Mouse (Mus musculus) heart, embryonic 13.5 days (tissue): ENCODE results near the gene Napsa. TPM values are rescaled to one million over a fixed set of nuclear protein-coding genes. Genes with fewer than 3 reads are reported as not detected.

Source experiments
- ATAC-seq: fragments of 200-750 bp; cut with Nextera tagmentation; 2 replicates; pipeline ENCODE4 v1.8.0; 2017; ENCODE audit warnings: moderate TSS enrichment; ENCODE audit not compliant: insufficient number of reproducible peaks, low FRiP score, low TSS enrichment; ENCODE audit errors: extremely low read depth
- H3K27ac ChIP-seq: fragments of 300-500 bp; sonication (generic); replicated peaks from 2 replicates; pipeline ENCODE4 v1.5.1; 2015; ENCODE audit warnings: moderate library complexity, mild to moderate bottlenecking, inconsistent platforms
- H3K27me3 ChIP-seq: fragments of 300-500 bp; sonication (generic); replicated peaks from 2 replicates; pipeline ENCODE4 v1.6.1; 2015; ENCODE audit warnings: mild to moderate bottlenecking, inconsistent platforms
- H3K36me3 ChIP-seq: fragments of 300-500 bp; sonication (generic); 2 replicates; pipeline ENCODE4 v1.6.1; 2015; ENCODE audit warnings: mild to moderate bottlenecking, inconsistent platforms
- H3K4me1 ChIP-seq: fragments of 300-500 bp; sonication (generic); 2 replicates; pipeline ENCODE4 v1.6.1; 2015; ENCODE audit warnings: inconsistent platforms
- H3K4me2 ChIP-seq: fragments of 300-500 bp; sonication (generic); 2 replicates; pipeline ENCODE4 v1.6.1; 2015; ENCODE audit warnings: inconsistent platforms, mild to moderate bottlenecking, moderate library complexity
- H3K4me3 ChIP-seq: fragments of 300-500 bp; sonication (generic); 2 replicates; pipeline ENCODE4 v1.5.1; 2015; ENCODE audit warnings: moderate library complexity, mild to moderate bottlenecking, inconsistent platforms
- H3K9ac ChIP-seq: fragments of 300-500 bp; sonication (generic); 2 replicates; pipeline ENCODE4 v1.6.1; 2015; ENCODE audit warnings: inconsistent platforms, mild to moderate bottlenecking, moderate library complexity
- H3K9me3 ChIP-seq: fragments of 300-500 bp; sonication (generic); 2 replicates; pipeline ENCODE4 v1.6.1; 2016; ENCODE audit warnings: inconsistent platforms
- WGBS: fragments of 180-500 bp; shearing (Covaris S2); methylation state at CpG from one replicate; pipeline ENCODE4 v1.1.7; 2015; ENCODE audit warnings: mixed read lengths; 5-methylcytosine and 5-hydroxymethylcytosine counted together
- polyA plus RNA-seq: library from polyadenylated mRNA; unstranded; fragments of >200 nt; fragmentation: Nextera tagmentation; extraction: Ambion mirVana; gene quantifications from 2 replicates; pipeline ENCODE4 v1.2.1, GENCODE M21; 2015

Napsa gene
- polyA plus RNA-seq, 1 experiment from 2014 or later: 0.39 TPM

GRCm38 (mm10) chr7:44543071-44543470 lies 29.1 kb upstream of the Napsa start:
- Histone ChIP-seq H3K4me1 (peaks cover 13% of the 10 kb centered on the region), H3K9me3 (no peaks in the 10 kb centered on the region), H3K9ac (0 out of 2 replicates have a peak overlapping the region, but pooled peaks have one; percentile 5), H3K27ac (no peak overlapping the region), H3K4me3 (no peak overlapping the region), H3K27me3 (no peaks in the 10 kb centered on the region), H3K4me2 (no peak overlapping the region), H3K36me3 (peaks cover 71% of the 10 kb centered on the region)
- 78% methylated on average over 12 of the region's 12 CpGs for WGBS
- ATAC-seq: no peak

DNA sequence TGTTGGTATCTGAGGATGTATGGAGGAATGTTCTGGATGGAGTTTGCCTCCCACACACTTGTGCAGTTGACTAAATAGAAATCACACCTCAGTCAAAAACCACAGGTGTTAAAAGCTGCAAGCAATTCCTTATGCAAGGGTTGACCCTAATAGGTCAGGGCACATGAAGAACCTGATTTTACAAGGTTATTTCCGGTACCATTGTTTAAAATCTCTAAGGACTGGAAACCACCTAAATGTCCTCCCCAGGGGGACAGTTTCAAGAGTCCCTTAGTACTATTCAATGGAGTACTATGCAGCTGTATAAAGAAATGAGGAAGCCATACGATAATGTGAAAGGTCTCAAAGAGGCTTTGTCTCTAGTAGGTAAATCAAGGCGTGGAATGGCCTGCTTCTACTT lies 25.9 kb upstream of the Napsa start:
- ATAC-seq: no peak
- H3K36me3 ChIP-seq: peaks cover 59% of the 10 kb centered on the region
- H3K9ac ChIP-seq: no peak overlapping the region
- no peak overlapping the region for H3K27ac ChIP-seq
- H3K4me2 ChIP-seq: no peak overlapping the region
- no peak overlapping the region for H3K4me3 ChIP-seq
- H3K27me3 ChIP-seq: no peaks in the 10 kb centered on the region
- H3K4me1 ChIP-seq: peaks cover 13% of the 10 kb centered on the region
- WGBS: 94% methylated on average over 3 of the region's 3 CpGs
- H3K9me3 ChIP-seq: no peaks in the 10 kb centered on the region

DNA sequence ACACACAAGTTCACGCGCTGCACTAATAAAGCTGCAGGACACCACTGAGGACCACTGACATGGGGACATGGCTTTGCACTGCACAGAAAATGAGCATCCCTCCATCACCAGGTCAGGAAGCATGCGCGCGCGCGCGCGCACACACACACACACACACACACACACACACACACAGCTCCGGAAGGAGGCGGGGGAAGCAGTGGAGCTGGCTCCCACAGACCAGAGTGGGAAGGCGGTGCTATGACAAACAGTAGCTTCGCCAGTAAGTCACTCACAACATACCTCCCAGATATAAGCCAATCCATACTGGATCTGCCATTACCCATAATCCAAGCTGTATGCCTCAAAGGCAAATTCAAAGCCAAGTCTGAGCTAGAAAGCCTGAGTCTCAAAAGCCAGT lies 25.1 kb upstream of the Napsa start:
- 94% methylated on average over 13 of the region's 13 CpGs for WGBS
- Histone ChIP-seq H3K9ac (peak overlapping the region; percentile 84; the same call in 1 of the 2 replicates), H3K36me3 (peaks cover 59% of the 10 kb centered on the region)

DNA sequence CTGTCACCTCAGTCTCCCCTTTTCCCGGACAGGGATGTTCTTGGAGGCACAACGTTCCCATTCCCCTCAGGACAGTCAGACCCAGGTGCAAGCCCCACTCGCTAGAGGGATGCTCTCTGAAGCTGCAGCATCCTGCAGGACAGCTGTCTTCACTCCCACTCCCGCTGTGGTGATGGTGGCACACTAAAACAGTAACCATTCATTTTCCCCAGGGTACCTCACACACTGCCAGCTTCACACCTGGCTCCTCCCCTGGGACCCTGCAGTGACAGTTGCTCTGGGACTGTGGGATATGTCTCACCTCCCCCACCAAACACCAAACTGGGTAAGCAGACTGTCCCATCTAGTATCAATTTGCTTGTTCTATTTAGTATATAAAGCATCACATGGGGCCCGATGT lies 24.5 kb upstream of the Napsa start:
- H3K27me3 ChIP-seq: no peaks in the 10 kb centered on the region
- H3K4me2 ChIP-seq: peak overlapping the region; percentile 93
- H3K36me3 ChIP-seq: peaks cover 57% of the 10 kb centered on the region
- H3K9me3 ChIP-seq: no peaks in the 10 kb centered on the region
- H3K27ac ChIP-seq: peak overlapping the region; percentile 75; the same call in 1 of the 2 replicates
- H3K9ac ChIP-seq: peak overlapping the region; percentile 84
- H3K4me1 ChIP-seq: peaks cover 17% of the 10 kb centered on the region
- ATAC-seq: no peak
- 23% methylated on average over 5 of the region's 5 CpGs for WGBS
- peak overlapping the region; percentile 79 for H3K4me3 ChIP-seq

More for the DNA sequence above, 25.1 kb upstream of the Napsa start:
- H3K4me2 ChIP-seq: peak overlapping the region; percentile 93
- ATAC-seq: no peak
- H3K27ac ChIP-seq: no peak overlapping the region
- H3K4me3 ChIP-seq: no peak overlapping the region
- peaks cover 13% of the 10 kb centered on the region for H3K4me1 ChIP-seq
- H3K27me3 ChIP-seq: no peaks in the 10 kb centered on the region
- H3K9me3 ChIP-seq: no peaks in the 10 kb centered on the region

DNA sequence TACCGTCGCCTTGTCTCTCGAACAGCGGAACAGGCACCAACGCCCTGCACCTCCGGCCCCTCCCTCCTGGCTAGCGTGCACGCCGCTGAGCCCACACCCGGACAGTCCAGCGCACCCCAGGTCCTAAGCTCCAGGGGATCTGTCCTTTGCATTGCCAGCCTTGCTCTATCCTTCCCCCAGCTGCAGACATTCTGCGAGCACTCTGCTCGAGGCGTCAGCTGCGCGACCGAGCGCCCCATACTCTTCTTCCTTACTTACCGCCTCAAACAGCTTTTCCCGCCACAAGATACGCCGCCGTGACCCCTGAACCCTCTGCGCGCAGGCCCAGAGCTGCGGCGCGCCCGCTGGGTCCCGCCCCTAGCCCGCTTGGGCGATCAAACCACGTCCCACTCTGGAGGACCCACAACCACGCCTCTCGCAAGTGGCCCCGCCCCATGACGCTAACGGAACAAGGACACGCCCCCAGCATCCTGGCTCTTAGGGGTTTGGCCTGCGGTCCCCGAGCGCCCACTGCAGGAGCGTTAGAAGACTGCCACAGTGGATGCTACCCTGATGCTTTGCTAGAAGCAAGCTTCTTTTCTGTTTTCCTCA lies 23.6 kb upstream of the Napsa start, which contains the start of gene Pold1:
TSS of gene Pold1 (minus strand) at position 353 of the 591 bp plus-strand sequence.
- Histone ChIP-seq H3K9ac (peak within 1 kb of the TSS; percentile 84), H3K9me3 (no peaks in the 10 kb centered on the region), H3K27ac (peak within 1 kb of the TSS; percentile 75), H3K36me3 (peaks cover 49% of the 10 kb centered on the region), H3K27me3 (no peaks in the 10 kb centered on the region), H3K4me1 (peaks cover 23% of the 10 kb centered on the region), H3K4me2 (peak within 1 kb of the TSS; percentile 93), H3K4me3 (peak within 1 kb of the TSS; percentile 79)
- peak; percentile 91 for ATAC-seq
- 0% methylated on average over 43 of the region's 43 CpGs for WGBS

DNA sequence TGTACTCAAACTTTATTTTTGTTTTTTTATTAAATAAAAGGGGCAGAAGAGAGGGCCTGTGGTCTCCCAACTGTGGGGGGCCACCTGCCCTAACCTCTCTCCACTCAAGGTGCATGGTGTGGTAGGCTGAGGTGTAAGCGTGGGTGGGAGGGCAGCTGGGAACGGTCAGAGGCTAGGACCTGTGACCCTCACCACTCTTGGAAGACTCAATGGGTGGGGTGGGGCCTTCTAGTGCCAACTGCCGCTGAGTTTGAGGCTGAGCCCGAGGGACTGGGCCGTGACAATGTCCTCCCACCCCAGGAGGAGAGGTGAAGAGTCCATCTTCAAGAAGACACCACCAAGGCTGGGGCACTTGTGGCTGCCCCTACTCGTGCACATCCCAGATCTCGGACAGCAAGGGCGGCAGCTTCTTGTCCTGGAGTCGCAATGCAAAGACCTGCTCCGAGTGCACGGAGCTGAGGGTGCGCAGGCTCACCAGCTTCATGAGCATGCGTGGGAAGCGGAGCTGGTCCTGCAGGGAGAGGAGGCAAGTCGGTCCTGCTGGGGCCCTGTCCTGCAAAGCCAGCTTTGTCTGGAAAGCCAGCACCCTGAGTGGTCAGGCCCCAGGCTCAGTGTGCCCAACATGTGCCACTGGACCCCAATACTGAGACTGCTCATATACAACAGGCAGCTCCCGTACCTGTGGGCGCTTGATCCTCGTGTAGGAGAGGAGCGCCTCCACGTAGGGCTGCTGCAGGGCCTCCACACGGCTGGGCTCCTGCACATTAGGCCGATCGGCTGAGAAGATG lies 22.4 kb upstream of the Napsa start:
- H3K4me2 ChIP-seq: no peak overlapping the region
- 91% methylated on average over 23 of the region's 23 CpGs for WGBS

DNA sequence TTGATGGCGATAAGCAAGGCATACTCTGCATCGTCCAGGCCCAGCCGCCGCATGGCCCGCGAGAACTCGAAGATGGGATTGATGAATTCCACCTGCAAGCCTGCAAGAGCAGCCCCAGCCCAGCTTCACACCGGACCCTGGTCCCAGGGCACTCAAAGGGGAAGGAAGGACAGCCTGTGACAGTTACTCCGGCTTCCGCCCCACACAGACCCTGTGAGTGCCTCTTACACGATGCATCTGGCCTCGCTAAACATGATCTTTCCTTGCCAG lies 21.8 kb upstream of the Napsa start:
- no peaks in the 10 kb centered on the region for H3K9me3 ChIP-seq
- no peak overlapping the region for H3K27ac ChIP-seq
- peaks cover 3% of the 10 kb centered on the region; the same call in 1 of the 2 replicates for H3K27me3 ChIP-seq
- peaks cover 26% of the 10 kb centered on the region for H3K4me1 ChIP-seq
- 94% methylated on average over 12 of the region's 12 CpGs for WGBS
- no peak overlapping the region for H3K9ac ChIP-seq
- no peak for ATAC-seq
- H3K36me3 ChIP-seq: peaks cover 45% of the 10 kb centered on the region
- no peak overlapping the region for H3K4me2 ChIP-seq
- no peak overlapping the region for H3K4me3 ChIP-seq

More for the DNA sequence above, 22.4 kb upstream of the Napsa start:
- Histone ChIP-seq H3K9ac (no peak overlapping the region), H3K27ac (no peak overlapping the region), H3K4me3 (no peak overlapping the region), H3K4me1 (peaks cover 26% of the 10 kb centered on the region), H3K27me3 (no peaks in the 10 kb centered on the region), H3K9me3 (no peaks in the 10 kb centered on the region), H3K36me3 (peaks cover 49% of the 10 kb centered on the region)
- ATAC-seq: no peak

DNA sequence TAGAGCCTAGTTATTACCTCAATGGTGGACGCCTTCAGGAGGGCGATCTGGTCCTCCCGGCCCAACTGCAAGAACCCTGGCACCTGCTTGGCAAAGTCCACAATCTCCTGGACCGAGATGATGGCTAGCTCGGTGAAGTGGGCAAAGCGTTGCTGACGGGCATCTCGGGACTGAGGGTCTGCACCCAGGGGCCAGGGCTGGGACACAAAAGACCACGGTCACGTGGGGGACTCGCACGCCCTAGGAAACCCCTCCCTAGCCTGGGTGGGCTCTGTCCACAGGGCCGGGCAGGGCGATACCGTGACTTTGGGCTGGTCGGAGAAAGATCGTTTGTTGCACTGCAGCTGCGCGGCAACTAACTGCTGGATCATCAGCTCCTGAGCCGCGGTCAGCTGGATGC lies 20.9 kb upstream of the Napsa start:
- no peak for ATAC-seq
- Histone ChIP-seq H3K27me3 (peaks cover 12% of the 10 kb centered on the region; the same call in 1 of the 2 replicates), H3K4me3 (no peak overlapping the region), H3K27ac (no peak overlapping the region), H3K9me3 (no peaks in the 10 kb centered on the region), H3K36me3 (peaks cover 37% of the 10 kb centered on the region), H3K4me2 (no peak overlapping the region), H3K4me1 (peaks cover 26% of the 10 kb centered on the region), H3K9ac (no peak overlapping the region)
- 90% methylated on average over 21 of the region's 21 CpGs for WGBS

GRCm38 (mm10) chr7:44551731-44552130 lies 20.4 kb upstream of the Napsa start:
- no peak overlapping the region for H3K4me2 ChIP-seq
- H3K27ac ChIP-seq: no peak overlapping the region
- peaks cover 26% of the 10 kb centered on the region for H3K4me1 ChIP-seq
- no peak overlapping the region for H3K4me3 ChIP-seq
- peaks cover 15% of the 10 kb centered on the region; the same call in 1 of the 2 replicates for H3K27me3 ChIP-seq
- peaks cover 33% of the 10 kb centered on the region for H3K36me3 ChIP-seq
- no peaks in the 10 kb centered on the region for H3K9me3 ChIP-seq
- ATAC-seq: no peak
- H3K9ac ChIP-seq: no peak overlapping the region
- 80% methylated on average over 22 of the region's 22 CpGs for WGBS

GRCm38 (mm10) chr7:44552141-44552908 lies 19.9 kb upstream of the Napsa start:
- no peak for ATAC-seq
- 81% methylated on average over 30 of the region's 31 CpGs for WGBS
- Histone ChIP-seq H3K4me1 (peaks cover 20% of the 10 kb centered on the region), H3K27me3 (peaks cover 21% of the 10 kb centered on the region; the same call in 1 of the 2 replicates), H3K27ac (no peak overlapping the region), H3K36me3 (peaks cover 32% of the 10 kb centered on the region), H3K9ac (peak overlapping the region; percentile 88; the same call in 1 of the 2 replicates), H3K4me2 (peak overlapping the region; percentile 75), H3K4me3 (peak overlapping the region; percentile 87), H3K9me3 (no peaks in the 10 kb centered on the region)

DNA sequence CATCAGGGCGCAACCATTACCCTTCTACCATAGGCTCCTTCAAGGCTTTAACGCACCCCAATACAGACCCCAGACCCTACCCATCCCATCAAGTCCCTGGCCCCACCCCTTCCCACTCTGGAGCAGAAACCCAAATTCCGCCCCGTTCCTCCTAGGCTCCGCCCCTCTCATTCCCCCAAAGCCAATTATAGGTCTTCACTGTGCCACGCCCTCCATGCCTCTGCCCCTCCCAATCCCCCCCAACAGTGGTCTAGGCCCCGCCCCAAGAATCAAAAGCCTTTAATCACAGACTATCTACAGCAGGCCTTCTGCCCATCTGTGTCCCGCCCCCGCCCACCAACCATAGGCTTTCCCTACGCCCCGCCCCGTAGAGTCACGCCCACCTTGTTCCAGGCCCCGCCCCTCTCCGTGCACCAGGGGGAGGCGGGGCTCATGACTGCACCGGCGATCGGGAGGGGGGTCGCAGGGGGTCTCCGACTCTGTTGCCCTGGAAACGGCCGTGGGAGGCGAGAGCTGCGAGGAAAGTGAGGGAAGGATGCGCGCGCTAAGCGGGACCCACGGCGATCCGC lies 18.9 kb upstream of the Napsa start:
- peaks cover 28% of the 10 kb centered on the region; the same call in 1 of the 2 replicates for H3K27me3 ChIP-seq
- under 1% methylated on average over 31 of the region's 32 CpGs for WGBS
- H3K4me2 ChIP-seq: peak overlapping the region; percentile 75
- peak overlapping the region; percentile 87 for H3K4me3 ChIP-seq
- peak overlapping the region; percentile 97 for H3K27ac ChIP-seq
- H3K36me3 ChIP-seq: peaks cover 32% of the 10 kb centered on the region
- no peaks in the 10 kb centered on the region for H3K9me3 ChIP-seq
- peaks cover 12% of the 10 kb centered on the region for H3K4me1 ChIP-seq
- H3K9ac ChIP-seq: peak overlapping the region; percentile 88
- ATAC-seq: peak; percentile 65
